Comparison of ENCODE assay signal across 8 mouse cellular contexts in the genomic region with DNA sequence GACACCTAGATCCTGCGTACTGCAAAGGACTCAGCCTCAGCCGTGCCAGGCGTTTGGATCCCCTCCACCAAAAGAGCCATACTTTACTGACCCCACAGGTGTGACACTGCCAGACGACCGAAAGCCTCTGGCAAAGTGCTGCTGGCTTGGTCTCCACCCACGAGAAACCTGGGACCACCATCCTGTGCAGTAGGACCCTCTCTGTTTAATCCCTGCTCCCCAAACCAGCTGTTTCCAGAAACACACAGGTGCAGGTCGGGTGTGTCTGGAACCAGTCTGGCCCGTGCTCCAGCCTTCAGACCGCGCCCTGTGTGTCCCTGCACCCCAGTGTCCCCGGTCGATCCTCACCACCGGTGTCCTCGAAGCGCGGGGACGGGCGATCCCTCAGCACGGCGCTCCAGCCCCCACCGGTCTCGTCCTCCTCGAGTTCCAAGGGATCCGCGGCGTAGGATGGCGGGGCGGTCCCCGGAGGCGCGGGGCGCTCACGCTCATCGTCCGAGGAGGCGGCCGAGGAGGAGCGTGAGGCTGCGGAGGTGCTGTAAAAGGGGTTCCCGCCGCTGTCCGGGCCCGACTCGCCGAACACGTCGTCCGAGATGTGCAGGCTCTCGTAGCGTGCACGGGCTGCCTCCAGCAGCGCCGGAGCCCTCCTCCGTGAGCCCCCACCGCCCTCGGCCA. TPM values are rescaled to one million over a fixed set of nuclear protein-coding genes. Genes with fewer than 3 reads are reported as not detected.
A peak's percentile ranks its signal among the peaks of the same experiment; 100 is the strongest.
DNase-seq lines count a peak whose midpoint lies in the region; ATAC-seq and TF ChIP-seq lines count a peak whose summit lies in the region.

No protein-coding gene starts in this region.

- peak overlapping the region; percentile 67 for H3K9ac ChIP-seq in embryonic facial prominence, embryonic 11.5 days (replicated peaks; ENCODE audit: low read length)
- peak overlapping the region; percentile 89 for H3K9ac ChIP-seq in hindbrain, embryonic 13.5 days
- peak overlapping the region; percentile 56 for H3K9ac ChIP-seq in limb, embryonic 15.5 days

- H3K4me2 ChIP-seq in embryonic facial prominence, embryonic 11.5 days (ENCODE audit: low read depth, low read length) = peak overlapping the region; percentile 100
- H3K4me2 ChIP-seq in hindbrain, embryonic 13.5 days = peak overlapping the region; percentile 91
- peak overlapping the region; percentile 99 for H3K4me2 ChIP-seq in limb, embryonic 15.5 days

- no peak for TF ChIP-seq CTCF in layer of hippocampus, adult 2 months (conservative IDR thresholded peaks at IDR 0.05)

- peak; percentile 37 for ATAC-seq in embryonic facial prominence, embryonic 11.5 days (replicated peaks; ENCODE audit: insufficient number of reproducible peaks, low FRiP score, low TSS enrichment, low read depth)
- peak; percentile 57; the same call in 1 of the 2 replicates for ATAC-seq in hindbrain, embryonic 13.5 days (ENCODE audit: low FRiP score)
- ATAC-seq in limb, embryonic 15.5 days (ENCODE audit: insufficient number of reproducible peaks, low FRiP score, low TSS enrichment, low read depth) = no peak; the same call in 1 of the 2 replicates

- DNase-seq in layer of hippocampus, adult 2 months (ENCODE audit: low spot score in 2 of 2) = peak in 1 of 2 experiments; percentile 43
- no peak for DNase-seq in layer of hippocampus, adult 9-11 months
- peak; percentile 59 for DNase-seq in ZHBTc4 (ENCODE audit: low read depth, low spot score)
- peak; percentile 12 for DNase-seq in embryonic facial prominence, embryonic 11.5 days (ENCODE audit: low spot score)
- peak; percentile 54 for DNase-seq in right cerebral cortex, postnatal 10 days (ENCODE audit: low spot score in 2 of 2)
- no peak for DNase-seq in spleen, postnatal 10 days (ENCODE audit: low spot score in 2 of 2)

- 2% methylated on average over 53 of the region's 56 CpGs for WGBS in embryonic facial prominence, embryonic 11.5 days
- WGBS in hindbrain, embryonic 13.5 days = 1% methylated on average over 50 of the region's 56 CpGs
- 2% methylated on average over 54 of the region's 56 CpGs for WGBS in limb, embryonic 15.5 days

- no peaks in the 10 kb centered on the region for H3K36me3 ChIP-seq in embryonic facial prominence, embryonic 11.5 days (replicated peaks; ENCODE audit: control insufficient read depth, insufficient read depth, low read depth, low read length)
- H3K36me3 ChIP-seq in hindbrain, embryonic 13.5 days = no peaks in the 10 kb centered on the region
- H3K36me3 ChIP-seq in limb, embryonic 15.5 days = no peaks in the 10 kb centered on the region

- no peaks in the 10 kb centered on the region for H3K4me1 ChIP-seq in embryonic facial prominence, embryonic 11.5 days (ENCODE audit: control insufficient read depth, insufficient read depth, low read length)
- H3K4me1 ChIP-seq in hindbrain, embryonic 13.5 days (replicated peaks) = peaks cover 56% of the 10 kb centered on the region
- H3K4me1 ChIP-seq in limb, embryonic 15.5 days = peaks cover 29% of the 10 kb centered on the region

- peaks cover 10% of the 10 kb centered on the region for H3K27me3 ChIP-seq in embryonic facial prominence, embryonic 11.5 days (ENCODE audit: control insufficient read depth, insufficient read depth, low read length)
- peaks cover 22% of the 10 kb centered on the region for H3K27me3 ChIP-seq in hindbrain, embryonic 13.5 days
- peaks cover 36% of the 10 kb centered on the region for H3K27me3 ChIP-seq in limb, embryonic 15.5 days

- H3K4me3 ChIP-seq in layer of hippocampus, adult 2 months = peak overlapping the region; percentile 78
- peak overlapping the region; percentile 69 for H3K4me3 ChIP-seq in embryonic facial prominence, embryonic 11.5 days (ENCODE audit: low read depth, low read length)
- peak overlapping the region; percentile 86 for H3K4me3 ChIP-seq in hindbrain, embryonic 13.5 days
- peak overlapping the region; percentile 70 for H3K4me3 ChIP-seq in limb, embryonic 15.5 days

- H3K27ac ChIP-seq in layer of hippocampus, adult 2 months = peak overlapping the region; percentile 96
- no peak overlapping the region for H3K27ac ChIP-seq in embryonic facial prominence, embryonic 11.5 days (replicated peaks; ENCODE audit: low read depth, low read length)
- H3K27ac ChIP-seq in hindbrain, embryonic 13.5 days = peak overlapping the region; percentile 88
- H3K27ac ChIP-seq in limb, embryonic 15.5 days = no peak overlapping the region

- H3K9me3 ChIP-seq in embryonic facial prominence, embryonic 11.5 days (replicated peaks; ENCODE audit: control insufficient read depth, low read length) = no peaks in the 10 kb centered on the region
- H3K9me3 ChIP-seq in hindbrain, embryonic 13.5 days = no peaks in the 10 kb centered on the region
- H3K9me3 ChIP-seq in limb, embryonic 15.5 days = no peaks in the 10 kb centered on the region

RNA-seq across cellular contexts. Expression of a gene that starts 5.9 kb away (rescaled TPM):
- 100 to 1,000 TPM; 291 to 304 TPM for total RNA-seq in layer of hippocampus, adult 2 months (2021)
- polyA plus RNA-seq in embryonic facial prominence, embryonic 11.5 days (2014; fragmentation: Nextera tagmentation; extraction: Ambion mirVana) = 2.3 TPM in 2 replicates
- 10.3 and 11.0 TPM in 2 replicates for polyA plus RNA-seq in hindbrain, embryonic 13.5 days (2015; fragmentation: Nextera tagmentation; extraction: Ambion mirVana)
- 2.2 and 2.3 TPM in 2 replicates for polyA plus RNA-seq in limb, embryonic 15.5 days (2015; fragmentation: Nextera tagmentation; extraction: Ambion mirVana)

Comparison
In these comparisons a context has a peak if more than half of its experiments do, and no peak if none do; other contexts are left out.
1. DNase-seq: peak in ZHBTc4 (single experiment), embryonic facial prominence, embryonic 11.5 days (single experiment) and right cerebral cortex, postnatal 10 days (2 of 2); none in layer of hippocampus, adult 9-11 months (single experiment) and spleen, postnatal 10 days (0 of 2).
2. H3K27ac ChIP-seq: peak in layer of hippocampus, adult 2 months (single experiment) and hindbrain, embryonic 13.5 days (single experiment); none in embryonic facial prominence, embryonic 11.5 days (single experiment) and limb, embryonic 15.5 days (single experiment).
3. Peak in every context shown above with its lines, with median percentiles within 50 percentile points of each other: H3K4me3 ChIP-seq, H3K4me2 ChIP-seq and H3K9ac ChIP-seq.